Mouse (Mus musculus): ENCODE results near the gene Cd302. TPM values are rescaled to one million over a fixed set of nuclear protein-coding genes. Genes with fewer than 3 reads are reported as not detected.

The Cd302 gene
- polyA plus RNA-seq, 1 experiment from 2014 or later = 14.8 TPM

DNA sequence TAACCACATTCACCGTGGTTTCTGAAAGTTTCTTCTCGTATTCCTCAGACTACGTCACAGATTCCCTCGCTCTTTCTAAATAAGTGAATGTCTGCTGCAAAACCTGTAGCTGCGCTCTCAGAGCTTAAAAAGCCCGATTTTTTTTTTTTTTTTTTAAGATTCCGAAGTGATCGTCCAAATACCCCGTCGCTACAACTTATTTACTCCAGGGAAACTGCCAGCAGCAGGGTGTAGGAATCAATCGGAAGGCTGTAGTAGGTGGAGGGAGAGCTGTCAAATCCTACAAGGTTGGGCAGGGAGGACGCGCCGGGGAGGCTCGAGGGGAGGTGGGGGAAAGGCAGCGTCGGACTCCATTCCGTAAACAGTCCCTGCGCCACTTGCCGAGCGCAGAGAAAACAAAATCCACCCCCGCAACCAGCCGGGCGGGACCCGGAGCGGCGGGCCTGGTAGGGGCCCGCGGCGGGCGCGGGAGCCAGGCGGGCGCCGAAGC is 75.1 kb downstream of the Cd302 start:
- whole genome bisulfite sequencing = under 1% methylated on average over 27 of the region's 35 CpGs
- peak; percentile 22; the same call in 1 of the 2 replicates for ATAC-seq (ENCODE audit: low FRiP score, low read depth)
- peaks cover 20% of the 10 kb centered on the region for H3K27me3 ChIP-seq (replicated peaks)

DNA sequence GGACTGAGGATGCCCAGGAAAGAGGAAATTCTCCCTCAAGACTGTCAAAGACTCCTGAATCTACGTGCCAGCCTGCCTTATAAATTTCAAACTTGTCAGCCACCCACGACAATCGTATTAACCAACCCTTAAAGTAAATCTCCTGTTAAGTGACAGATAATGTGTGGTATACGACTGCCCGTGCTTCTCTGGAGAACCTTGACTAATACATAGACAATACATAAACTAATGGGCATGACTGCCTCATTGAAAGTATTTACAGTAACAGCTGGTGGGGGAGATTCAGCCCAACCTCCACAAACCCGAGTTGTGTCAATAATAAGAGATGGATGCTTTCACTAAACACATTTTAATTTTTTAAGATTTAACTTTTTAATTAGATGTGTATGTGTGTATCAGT is 78.5 kb downstream of the Cd302 start:
- Histone ChIP-seq H3K4me2 (replicated peaks) (no peak overlapping the region), H3K27me3 (replicated peaks) (peaks cover 38% of the 10 kb centered on the region), H3K4me1 (peaks cover 14% of the 10 kb centered on the region; the same call in 1 of the 2 replicates), H3K9ac (no peak overlapping the region), H3K27ac (no peak overlapping the region), H3K9me3 (no peaks in the 10 kb centered on the region), H3K4me3 (no peak overlapping the region), H3K36me3 (no peaks in the 10 kb centered on the region)
- peak; percentile 58 for ATAC-seq (ENCODE audit: low FRiP score, low read depth)
- WGBS = 32% methylated on average over 6 of the region's 6 CpGs

More for the DNA sequence above, 75.1 kb downstream of the Cd302 start:
- H3K36me3 ChIP-seq = peaks cover 2% of the 10 kb centered on the region; the same call in 1 of the 2 replicates
- H3K9me3 ChIP-seq = no peaks in the 10 kb centered on the region
- H3K4me3 ChIP-seq = peak overlapping the region; percentile 91
- peak overlapping the region; percentile 73 for H3K4me2 ChIP-seq (replicated peaks)
- H3K27ac ChIP-seq = peak overlapping the region; percentile 87
- H3K9ac ChIP-seq = peak overlapping the region; percentile 96
- peaks cover 30% of the 10 kb centered on the region for H3K4me1 ChIP-seq

DNA sequence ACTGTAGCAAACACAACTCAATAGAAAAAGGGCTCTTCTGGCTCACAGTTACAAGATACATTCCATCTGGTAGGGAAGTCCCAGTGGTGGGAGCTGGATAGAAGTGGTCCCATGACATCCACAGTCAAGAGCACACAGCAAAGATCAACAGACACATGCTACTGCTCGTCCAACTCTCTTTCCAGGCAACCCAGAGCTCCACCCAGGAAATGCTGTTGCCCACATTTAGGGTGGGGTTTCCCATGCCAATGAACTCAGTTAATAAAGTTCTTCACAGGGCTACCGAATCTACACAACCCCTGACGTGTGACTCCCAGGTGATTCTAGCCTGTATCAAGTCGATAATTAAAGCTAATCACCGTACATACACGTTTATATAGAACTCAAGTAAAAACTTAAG is 80.1 kb downstream of the Cd302 start:
- Histone ChIP-seq H3K9me3 (no peaks in the 10 kb centered on the region), H3K27ac (no peak overlapping the region), H3K4me2 (replicated peaks) (no peak overlapping the region), H3K4me1 (0 out of 2 replicates have a peak, but pooled peaks cover 12% of the 10 kb centered on the region), H3K27me3 (replicated peaks) (peaks cover 38% of the 10 kb centered on the region), H3K4me3 (no peak overlapping the region), H3K36me3 (no peaks in the 10 kb centered on the region), H3K9ac (no peak overlapping the region)
- ATAC-seq (ENCODE audit: low FRiP score, low read depth) = no peak
- 89% methylated on average over 6 of the region's 6 CpGs for WGBS

- H3K4me2 ChIP-seq (replicated peaks) = no peak overlapping the region
- peaks cover 38% of the 10 kb centered on the region for H3K27me3 ChIP-seq (replicated peaks)
- 88% methylated on average over 4 of the region's 4 CpGs for WGBS
- no peak for ATAC-seq (ENCODE audit: low FRiP score, low read depth)
- no peaks in the 10 kb centered on the region for H3K9me3 ChIP-seq
- no peak overlapping the region for H3K27ac ChIP-seq
- H3K36me3 ChIP-seq = no peaks in the 10 kb centered on the region
- H3K4me3 ChIP-seq = no peak overlapping the region
- H3K4me1 ChIP-seq = 0 out of 2 replicates have a peak, but pooled peaks cover 12% of the 10 kb centered on the region
- no peak overlapping the region for H3K9ac ChIP-seq
These were observed 80.6 kb downstream of the Cd302 start for GRCm38 (mm10) chr2:60203733-60204132.

GRCm38 (mm10) chr2:60202900-60203530 is 81.3 kb downstream of the Cd302 start:
- no peak overlapping the region for H3K4me2 ChIP-seq (replicated peaks)
- no peak overlapping the region for H3K27ac ChIP-seq
- H3K4me1 ChIP-seq = 0 out of 2 replicates have a peak, but pooled peaks cover 9% of the 10 kb centered on the region
- no peak overlapping the region for H3K9ac ChIP-seq
- H3K9me3 ChIP-seq = no peaks in the 10 kb centered on the region
- 92% methylated on average over 8 of the region's 8 CpGs for WGBS
- no peaks in the 10 kb centered on the region for H3K36me3 ChIP-seq
- no peak overlapping the region for H3K4me3 ChIP-seq
- ATAC-seq (ENCODE audit: low FRiP score, low read depth) = no peak
- peaks cover 34% of the 10 kb centered on the region for H3K27me3 ChIP-seq (replicated peaks)

Other genes starting within 250 kb of the Cd302 start
- gene Baz2b, start 74.6 kb downstream of the Cd302 start, polyA plus RNA-seq (2016; fragmentation: Nextera tagmentation; extraction: Ambion mirVana) = 78.3 and 80.1 TPM in 2 replicates
- 85.0 and 88.7 TPM in 2 replicates for gene March7, start 74.6 kb downstream of the Cd302 start, polyA plus RNA-seq (2016; fragmentation: Nextera tagmentation; extraction: Ambion mirVana)
- 1.5 and 1.6 TPM in 2 replicates for gene Ly75, start 98.8 kb upstream of the Cd302 start, polyA plus RNA-seq (2016; fragmentation: Nextera tagmentation; extraction: Ambion mirVana)